ENCODE assay signal across 7 mouse cellular contexts in the genomic region with DNA sequence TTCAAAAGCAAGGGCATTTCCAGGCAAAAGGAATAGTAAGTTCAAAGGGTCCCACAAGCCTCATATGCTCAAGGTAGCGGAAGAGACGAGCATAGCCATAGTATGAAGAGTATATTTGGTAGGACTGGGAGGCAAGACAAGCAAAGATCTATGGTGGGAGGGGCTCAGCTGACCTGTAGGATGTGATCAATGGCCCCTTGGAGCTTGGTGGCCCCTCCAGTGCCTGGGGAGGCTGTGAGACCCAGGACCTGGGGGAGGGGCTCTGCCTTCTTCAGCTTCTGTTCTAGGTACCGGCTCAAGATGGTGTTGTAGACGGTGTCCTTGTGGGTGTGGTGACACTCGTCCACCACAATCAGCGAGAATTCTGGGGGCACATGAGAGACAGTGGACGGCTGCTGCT. TPM values are rescaled to one million over a fixed set of nuclear protein-coding genes. Genes with fewer than 3 reads are reported as not detected.
A peak's percentile ranks its signal among the peaks of the same experiment; 100 is the strongest.
DNase-seq lines count a peak whose midpoint lies in the region; ATAC-seq and TF ChIP-seq lines count a peak whose summit lies in the region.

No protein-coding gene starts in this region.

- H3K9ac ChIP-seq in heart, embryonic 16.5 days (ENCODE audit: low read length), result peak overlapping the region; percentile 38; the same call in 1 of the 2 replicates

- TF ChIP-seq CTCF in left cerebral cortex, adult 2 months (IDR thresholded peaks at IDR 0.05), result no peak

- peaks cover 28% of the 10 kb centered on the region for H3K36me3 ChIP-seq in heart, embryonic 16.5 days (ENCODE audit: control insufficient read depth, insufficient read depth)

- WGBS in heart, embryonic 16.5 days, result 46% methylated on average over 7 of the region's 7 CpGs

- peaks cover 11% of the 10 kb centered on the region for H3K4me1 ChIP-seq in heart, embryonic 16.5 days (ENCODE audit: control insufficient read depth, insufficient read depth, low read length)

- H3K27ac ChIP-seq in left cerebral cortex, adult 2 months, result no peak overlapping the region
- H3K27ac ChIP-seq in heart, embryonic 16.5 days (ENCODE audit: low read length), result no peak overlapping the region

- intact Hi-C loops in left cerebral cortex, adult 2 months (cut with DNase I), result loop anchor here (2.0 to 10.0 kb wide), 3 partner anchors 76 to 338 kb away; no protein-coding TSS in a partner anchor
- intact Hi-C loops in left cerebral cortex, postnatal 14 days (cut with DNase I), result loop anchor here (2.0 kb wide), 2 partner anchors 74 to 132 kb away; no protein-coding TSS in a partner anchor

- no peaks in the 10 kb centered on the region for H3K27me3 ChIP-seq in heart, embryonic 16.5 days (ENCODE audit: control insufficient read depth, insufficient read depth, low read length)

- DNase-seq in left cerebral cortex, adult 2 months (ENCODE audit: extremely low spot score in 1 of 2, low spot score in 2 of 2), result no peak
- no peak for DNase-seq in left cerebral cortex, postnatal 14 days (ENCODE audit: low spot score in 2 of 2)
- DNase-seq in urinary bladder, adult 2 months (ENCODE audit: low spot score), result no peak
- DNase-seq in layer of hippocampus, postnatal 36 days, result no peak

- H3K9me3 ChIP-seq in heart, embryonic 16.5 days (replicated peaks; ENCODE audit: control insufficient read depth, low read length), result no peaks in the 10 kb centered on the region

- peak; percentile 33 for ATAC-seq in common myeloid progenitor, adult 5-6 weeks (replicated peaks; ENCODE audit: low read depth, poor library complexity, severe bottlenecking)
- ATAC-seq in heart, embryonic 16.5 days (replicated peaks; ENCODE audit: extremely low read depth, insufficient read depth, low FRiP score), result no peak
- peak; percentile 8; the same call in 1 of the 2 replicates for ATAC-seq in megakaryocyte, adult 5-6 weeks (ENCODE audit: poor library complexity, severe bottlenecking)

- H3K4me2 ChIP-seq in heart, embryonic 16.5 days (ENCODE audit: low read depth, low read length), result peak overlapping the region; percentile 66

- peak overlapping the region; percentile 30 for H3K4me3 ChIP-seq in left cerebral cortex, adult 2 months
- peak overlapping the region; percentile 46 for H3K4me3 ChIP-seq in heart, embryonic 16.5 days (ENCODE audit: low read length)

RNA-seq across cellular contexts. Expression of gene Dhx58, which starts 1.2 kb away (rescaled TPM):
- 1 to 10 TPM; 3.0 to 3.7 TPM for total RNA-seq in left cerebral cortex, adult 2 months (2021)
- total RNA-seq in left cerebral cortex, postnatal 14 days (2021), result 1 to 10 TPM; 1.9 to 2.0 TPM
- 23.7 and 25.9 TPM in 2 replicates for total RNA-seq in common myeloid progenitor, adult 5-6 weeks (2017)
- 1.5 and 2.6 TPM in 2 replicates for polyA plus RNA-seq in heart, embryonic 16.5 days (2015; fragmentation: Nextera tagmentation; extraction: Ambion mirVana)
- 23.7 and 24.9 TPM in 2 replicates for total RNA-seq in megakaryocyte, adult 5-6 weeks (2015)
- total RNA-seq in megakaryocyte, adult 5-6 weeks (2017), result 36.9 and 50.9 TPM in 2 replicates
- 5.6 and 6.5 TPM in 2 replicates for polyA plus RNA-seq in urinary bladder, adult 2 months (2012; rRNA removed)
- total RNA-seq in layer of hippocampus, postnatal 36 days (2021), result 1 to 10 TPM; 1.5 to 3.4 TPM

RNA-seq across cellular contexts. Expression of gene Kat2a, which starts 9.4 kb away (rescaled TPM):
- 10 to 100 TPM; 60.5 to 61.7 TPM for total RNA-seq in left cerebral cortex, adult 2 months (2021)
- 10 to 100 TPM; 63.2 to 64.1 TPM for total RNA-seq in left cerebral cortex, postnatal 14 days (2021)
- total RNA-seq in common myeloid progenitor, adult 5-6 weeks (2017), result 30.3 and 35.3 TPM in 2 replicates
- polyA plus RNA-seq in heart, embryonic 16.5 days (2015; fragmentation: Nextera tagmentation; extraction: Ambion mirVana), result 30.5 and 31.7 TPM in 2 replicates
- 11.0 and 11.5 TPM in 2 replicates for total RNA-seq in megakaryocyte, adult 5-6 weeks (2015)
- 8.7 and 9.0 TPM in 2 replicates for total RNA-seq in megakaryocyte, adult 5-6 weeks (2017)
- polyA plus RNA-seq in urinary bladder, adult 2 months (2012; rRNA removed), result 28.4 and 30.5 TPM in 2 replicates
- total RNA-seq in layer of hippocampus, postnatal 36 days (2021), result 10 to 100 TPM; 53.0 to 54.4 TPM

RNA-seq across cellular contexts. Expression of gene Zfp385c, which starts 10.7 kb away (rescaled TPM):
- under 1 TPM; 0.16 to 0.26 TPM for total RNA-seq in left cerebral cortex, adult 2 months (2021)
- total RNA-seq in left cerebral cortex, postnatal 14 days (2021), result under 1 TPM; 0.19 to 0.33 TPM
- not detected in 2 replicates for total RNA-seq in common myeloid progenitor, adult 5-6 weeks (2017)
- polyA plus RNA-seq in heart, embryonic 16.5 days (2015; fragmentation: Nextera tagmentation; extraction: Ambion mirVana), result 0.26 and 0.60 TPM in 2 replicates
- not detected in 2 replicates for total RNA-seq in megakaryocyte, adult 5-6 weeks (2015)
- total RNA-seq in megakaryocyte, adult 5-6 weeks (2017), result not detected in 2 replicates
- 0.54 and 0.65 TPM in 2 replicates for polyA plus RNA-seq in urinary bladder, adult 2 months (2012; rRNA removed)
- under 1 TPM; 0.15 to 0.66 TPM for total RNA-seq in layer of hippocampus, postnatal 36 days (2021)

RNA-seq across cellular contexts. Expression of gene Hspb9, which starts 10.7 kb away (rescaled TPM):
- not detected for total RNA-seq in left cerebral cortex, adult 2 months (2021)
- not detected for total RNA-seq in left cerebral cortex, postnatal 14 days (2021)
- total RNA-seq in common myeloid progenitor, adult 5-6 weeks (2017), result 6.3 TPM in 1 of 2 replicates, not detected in the other
- polyA plus RNA-seq in heart, embryonic 16.5 days (2015; fragmentation: Nextera tagmentation; extraction: Ambion mirVana), result 0.24 TPM in 1 of 2 replicates, not detected in the other
- not detected in 2 replicates for total RNA-seq in megakaryocyte, adult 5-6 weeks (2015)
- 0.65 TPM in 1 of 2 replicates, not detected in the other for total RNA-seq in megakaryocyte, adult 5-6 weeks (2017)
- polyA plus RNA-seq in urinary bladder, adult 2 months (2012; rRNA removed), result 0.11 and 0.37 TPM in 2 replicates
- not detected for total RNA-seq in layer of hippocampus, postnatal 36 days (2021)

RNA-seq across cellular contexts. Expression of gene Rab5c, which starts 35.1 kb away (rescaled TPM):
- 100 to 1,000 TPM; 139 to 142 TPM for total RNA-seq in left cerebral cortex, adult 2 months (2021)
- 100 to 1,000 TPM; 159 to 161 TPM for total RNA-seq in left cerebral cortex, postnatal 14 days (2021)
- 75.8 and 87.2 TPM in 2 replicates for total RNA-seq in common myeloid progenitor, adult 5-6 weeks (2017)
- 17.9 and 19.9 TPM in 2 replicates for polyA plus RNA-seq in heart, embryonic 16.5 days (2015; fragmentation: Nextera tagmentation; extraction: Ambion mirVana)
- total RNA-seq in megakaryocyte, adult 5-6 weeks (2015), result 167 and 170 TPM in 2 replicates
- total RNA-seq in megakaryocyte, adult 5-6 weeks (2017), result 136 and 142 TPM in 2 replicates
- 148 and 160 TPM in 2 replicates for polyA plus RNA-seq in urinary bladder, adult 2 months (2012; rRNA removed)
- 100 to 1,000 TPM; 143 to 149 TPM for total RNA-seq in layer of hippocampus, postnatal 36 days (2021)
